In the genomic region with DNA sequence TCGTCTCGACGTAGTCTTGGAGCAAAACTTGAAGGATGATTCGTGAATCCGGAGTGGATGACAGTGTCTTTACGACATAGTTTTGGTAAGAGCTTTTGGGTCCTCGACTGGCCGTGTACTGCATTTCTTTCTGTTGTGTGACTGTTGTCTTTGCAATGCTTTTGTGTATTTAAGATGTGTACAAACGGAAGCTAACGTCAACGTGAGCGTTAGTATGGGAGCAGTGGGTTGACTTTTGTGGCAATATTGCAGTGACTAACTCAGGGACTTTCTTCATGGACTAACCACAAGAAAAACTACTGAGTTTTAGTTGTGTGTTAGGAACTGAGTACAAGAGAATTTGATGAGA, we compare ENCODE assay signal across 7 mouse cellular contexts. TPM values are rescaled to one million over a fixed set of nuclear protein-coding genes. Genes with fewer than 3 reads are reported as not detected.
DNase-seq lines count a peak whose midpoint lies in the region; ATAC-seq lines count a peak whose summit lies in the region.

No protein-coding gene starts in this region.

- H3K4me3 ChIP-seq in forebrain, embryonic 13.5 days = peak overlapping the region; percentile 82
- peak overlapping the region; percentile 94 for H3K4me3 ChIP-seq in liver, embryonic 15.5 days (replicated peaks)

- no peaks in the 10 kb centered on the region for H3K9me3 ChIP-seq in forebrain, embryonic 13.5 days (replicated peaks)
- H3K9me3 ChIP-seq in liver, embryonic 15.5 days (replicated peaks) = no peaks in the 10 kb centered on the region

- peak; percentile 46 for DNase-seq in A20 (ENCODE audit: low read depth, low spot score)
- DNase-seq in CD4-positive helper T cell, adult 2 months (ENCODE audit: low read depth, low spot score) = peak; percentile 68
- DNase-seq in gastrocnemius, postnatal 10 days = no peak
- DNase-seq in urinary bladder, postnatal 14 days (ENCODE audit: low spot score) = no peak
- DNase-seq in urinary bladder, adult 18-20 months (ENCODE audit: low spot score in 2 of 2) = no peak

- WGBS in forebrain, embryonic 13.5 days = under 1% methylated on average over 12 of the region's 12 CpGs
- WGBS in liver, embryonic 15.5 days (ENCODE audit: insufficient replicate concordance) = under 1% methylated on average over 12 of the region's 12 CpGs

- H3K4me1 ChIP-seq in forebrain, embryonic 13.5 days = peaks cover 45% of the 10 kb centered on the region
- peaks cover 49% of the 10 kb centered on the region for H3K4me1 ChIP-seq in liver, embryonic 15.5 days (replicated peaks)

- H3K36me3 ChIP-seq in forebrain, embryonic 13.5 days (ENCODE audit: poor library complexity, severe bottlenecking) = no peaks in the 10 kb centered on the region
- peaks cover 31% of the 10 kb centered on the region for H3K36me3 ChIP-seq in liver, embryonic 15.5 days (replicated peaks)

- H3K27me3 ChIP-seq in forebrain, embryonic 13.5 days = no peaks in the 10 kb centered on the region
- no peaks in the 10 kb centered on the region for H3K27me3 ChIP-seq in liver, embryonic 15.5 days

- peak overlapping the region; percentile 51 for H3K27ac ChIP-seq in forebrain, embryonic 13.5 days
- H3K27ac ChIP-seq in liver, embryonic 15.5 days (replicated peaks) = peak overlapping the region; percentile 89

- no peak for ATAC-seq in forebrain, embryonic 13.5 days
- no peak for ATAC-seq in liver, embryonic 15.5 days (ENCODE audit: insufficient read depth)

- peak overlapping the region; percentile 86 for H3K9ac ChIP-seq in forebrain, embryonic 13.5 days
- peak overlapping the region; percentile 88 for H3K9ac ChIP-seq in liver, embryonic 15.5 days

- H3K4me2 ChIP-seq in forebrain, embryonic 13.5 days = peak overlapping the region; percentile 83
- peak overlapping the region; percentile 84 for H3K4me2 ChIP-seq in liver, embryonic 15.5 days

RNA-seq across cellular contexts. Expression of gene Cenpl, which starts 0.7 kb away (rescaled TPM):
- 33.0 and 36.5 TPM in 2 replicates for polyA plus RNA-seq in forebrain, embryonic 13.5 days (2015; fragmentation: Nextera tagmentation; extraction: Ambion mirVana)
- polyA plus RNA-seq in liver, embryonic 15.5 days (2015; fragmentation: Nextera tagmentation; extraction: Ambion mirVana) = 38.0 and 39.3 TPM in 2 replicates
- total RNA-seq in gastrocnemius, postnatal 10 days (2021) = 1 to 10 TPM; 3.4 TPM

RNA-seq across cellular contexts. Expression of gene Dars2, which starts 0.8 kb away (rescaled TPM):
- 36.8 and 42.8 TPM in 2 replicates for polyA plus RNA-seq in forebrain, embryonic 13.5 days (2015; fragmentation: Nextera tagmentation; extraction: Ambion mirVana)
- polyA plus RNA-seq in liver, embryonic 15.5 days (2015; fragmentation: Nextera tagmentation; extraction: Ambion mirVana) = 29.9 and 30.5 TPM in 2 replicates
- 10 to 100 TPM; 11.3 to 11.8 TPM for total RNA-seq in gastrocnemius, postnatal 10 days (2021)

RNA-seq across cellular contexts. Expression of gene Zbtb37, which starts 36.6 kb away (rescaled TPM):
- polyA plus RNA-seq in forebrain, embryonic 13.5 days (2015; fragmentation: Nextera tagmentation; extraction: Ambion mirVana) = 10.1 and 12.9 TPM in 2 replicates
- 1.3 and 2.0 TPM in 2 replicates for polyA plus RNA-seq in liver, embryonic 15.5 days (2015; fragmentation: Nextera tagmentation; extraction: Ambion mirVana)
- total RNA-seq in gastrocnemius, postnatal 10 days (2021) = 10 to 100 TPM in 1 of 2 experiments, 1 to 10 TPM in 1; 7.0 to 12.0 TPM

Comparison
In these comparisons a context has a peak if more than half of its experiments do, and no peak if none do; other contexts are left out.
1. DNase-seq: peak in A20 (single experiment) and CD4-positive helper T cell, adult 2 months (single experiment); none in gastrocnemius, postnatal 10 days (single experiment), urinary bladder, postnatal 14 days (single experiment) and urinary bladder, adult 18-20 months (0 of 2).